Mouse (Mus musculus) G1E (cell line): ENCODE data around the gene Mgat3. TPM values are rescaled to one million over a fixed set of nuclear protein-coding genes. Genes with fewer than 3 reads are reported as not detected.

Experiments
- ATAC-seq: 2 replicates; pipeline ENCODE4 v1.8.0; 2016; ENCODE audit warnings: mild to moderate bottlenecking; ENCODE audit not compliant: insufficient number of reproducible peaks, poor library complexity, low FRiP score, severe bottlenecking; ENCODE audit errors: extremely low read depth
- DNase-seq: peaks from one replicate; pipeline ENCODE4 v3.0.0; 2012; ENCODE audit warnings: low spot score
- H3K27me3 ChIP-seq: 2 replicates; pipeline ENCODE4 v1.6.1; 2012; ENCODE audit warnings: mild to moderate bottlenecking, low read length, inconsistent platforms; ENCODE audit not compliant: insufficient read depth
- H3K36me3 ChIP-seq: replicated peaks from 2 replicates; pipeline ENCODE3; 2012; ENCODE audit warnings: mild to moderate bottlenecking, inconsistent platforms
- H3K4me1 ChIP-seq: 2 replicates; pipeline ENCODE4 v1.6.1; 2012; ENCODE audit warnings: low read depth, low read length, inconsistent platforms, mixed read lengths; ENCODE audit not compliant: insufficient read depth
- H3K4me3 ChIP-seq: 2 replicates; pipeline ENCODE4 v1.5.1; 2012; ENCODE audit warnings: low read depth, mild to moderate bottlenecking, inconsistent platforms, low read length, moderate library complexity, mixed read lengths
- H3K9me3 ChIP-seq: replicated peaks from 2 replicates; pipeline ENCODE4 v1.6.1; 2012; ENCODE audit warnings: inconsistent platforms
- CTCF ChIP-seq: IDR thresholded peaks from 2 replicates; pipeline ENCODE4 v1.5.1; 2012; ENCODE audit warnings: low read depth, low read length, inconsistent platforms, mixed read lengths
- GATA1 ChIP-seq: IDR thresholded peaks from 2 replicates; pipeline ENCODE4 v1.6.1; 2012; ENCODE audit warnings: borderline replicate concordance, low read length, inconsistent platforms, mixed read lengths
- GATA2 ChIP-seq: IDR thresholded peaks from 2 replicates; pipeline ENCODE4 v1.6.1; 2012; ENCODE audit warnings: low read depth, low read length, inconsistent platforms, borderline replicate concordance
- POLR2AphosphoS5 ChIP-seq: IDR thresholded peaks from 2 replicates; pipeline ENCODE4 v1.6.1; 2012; ENCODE audit warnings: low read depth, low read length, inconsistent platforms; ENCODE audit not compliant: insufficient replicate concordance
- TAL1 ChIP-seq: conservative IDR thresholded peaks from 2 replicates; pipeline ENCODE4 v1.6.1; 2012; ENCODE audit warnings: low read depth, low read length, inconsistent platforms, mixed read lengths
- polyA plus RNA-seq: library from polyadenylated mRNA; stranded (reverse); fragments of >175 nt; gene quantifications from 2 replicates; pipeline ENCODE4 v1.2.3, GENCODE M21; 2012
- total RNA-seq, 2 experiments: library from RNA; stranded (forward) in 1 of 2; stranded (reverse) in 1 of 2; fragments of 200-1000 nt in 1 of 2; fragments of >200 nt in 1 of 2; fragmentation: Nextera tagmentation in 1 of 2; gene quantifications; 2 replicates each; pipeline ENCODE4 v1.2.3; 2014 to 2017

Gene Mgat3
- total and polyA plus RNA-seq, 3 experiments: not detected

DNA sequence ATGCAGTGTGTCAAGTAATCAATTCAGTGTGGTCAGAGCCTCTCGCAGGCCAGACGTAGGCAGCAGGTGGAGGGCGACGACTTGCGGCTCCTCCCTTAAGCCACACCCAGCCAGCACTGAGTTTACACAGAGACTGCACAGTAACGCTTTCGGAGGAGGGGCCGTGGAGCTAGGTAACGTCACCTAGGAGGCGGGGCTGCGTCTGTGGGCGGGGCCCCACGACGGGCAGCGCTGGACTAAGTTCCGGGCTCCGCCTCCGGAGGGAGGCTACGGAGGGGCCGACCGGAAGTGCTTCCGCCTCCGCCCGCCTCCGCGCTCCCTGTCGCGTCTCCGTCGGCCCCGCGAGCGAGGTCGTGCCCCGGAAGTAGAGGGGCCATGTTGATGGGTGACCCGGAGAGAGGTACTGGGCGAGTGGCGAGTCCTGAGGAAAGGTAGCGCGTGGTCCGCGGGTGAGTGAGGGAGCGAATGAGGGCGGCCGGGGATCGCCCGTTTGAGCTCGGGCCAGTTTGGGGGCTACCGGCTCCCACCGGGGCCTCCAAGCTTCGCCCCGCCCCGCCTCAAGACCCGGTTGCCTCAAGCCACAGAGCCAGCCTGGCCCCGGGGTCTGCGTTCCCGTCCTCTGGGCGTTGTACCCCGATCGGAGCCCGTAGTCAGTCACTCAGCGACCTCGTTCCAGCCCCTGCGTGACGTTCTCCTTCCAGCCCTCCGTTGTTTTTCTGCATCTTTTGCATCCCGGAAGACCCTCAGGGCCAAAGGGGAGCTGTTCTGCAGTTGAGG lies 60.4 kb downstream of the Mgat3 start, which contains the start of gene Mief1:
Gene Mief1, plus strand, starts transcription at position 286 of the 777 bp plus-strand sequence.
- TF ChIP-seq GATA2 (no peak), GATA1 (no peak)
- peaks cover 13% of the 10 kb centered on the region for H3K27me3 ChIP-seq
- peaks cover 37% of the 10 kb centered on the region for H3K36me3 ChIP-seq
- peak; percentile 98 for ATAC-seq
- no peaks in the 10 kb centered on the region for H3K9me3 ChIP-seq
- peaks cover 41% of the 10 kb centered on the region for H3K4me1 ChIP-seq
- peak within 1 kb of the TSS; percentile 93 for H3K4me3 ChIP-seq
- DNase-seq: peak; percentile 92

DNA sequence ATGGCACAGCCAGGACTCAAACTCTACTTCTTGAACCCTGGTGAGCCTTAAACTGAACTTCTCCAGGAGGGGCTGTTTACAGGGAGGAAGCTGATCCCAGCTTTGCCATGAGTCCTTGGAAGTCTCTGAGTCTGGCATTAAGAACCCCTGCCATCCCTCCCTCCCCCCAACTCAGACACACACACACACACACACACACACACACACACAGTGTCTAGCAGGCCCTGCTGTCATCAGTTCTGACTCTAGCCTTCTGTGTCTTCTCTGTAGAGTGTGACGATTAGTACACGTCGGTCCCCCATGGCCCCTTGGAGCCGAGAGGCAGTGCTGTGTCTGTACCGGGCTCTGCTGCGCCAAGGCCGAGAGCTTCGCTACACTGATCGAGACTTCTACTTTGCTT lies 62.0 kb downstream of the Mgat3 start, which contains the start of gene AC140267.1:
Gene AC140267.1, plus strand, starts transcription at position 301 of the 400 bp plus-strand sequence.
- no peaks in the 10 kb centered on the region for H3K9me3 ChIP-seq
- no peak for DNase-seq
- no peaks in the 10 kb centered on the region for H3K27me3 ChIP-seq
- no peak for ATAC-seq
- peak within 1 kb of the TSS; percentile 93 for H3K4me3 ChIP-seq
- H3K4me1 ChIP-seq: peaks cover 48% of the 10 kb centered on the region
- peaks cover 46% of the 10 kb centered on the region for H3K36me3 ChIP-seq
- no peak for TF ChIP-seq CTCF
- no peak for TF ChIP-seq TAL1
- TF ChIP-seq GATA2: no peak
- TF ChIP-seq POLR2AphosphoS5: no peak

DNA sequence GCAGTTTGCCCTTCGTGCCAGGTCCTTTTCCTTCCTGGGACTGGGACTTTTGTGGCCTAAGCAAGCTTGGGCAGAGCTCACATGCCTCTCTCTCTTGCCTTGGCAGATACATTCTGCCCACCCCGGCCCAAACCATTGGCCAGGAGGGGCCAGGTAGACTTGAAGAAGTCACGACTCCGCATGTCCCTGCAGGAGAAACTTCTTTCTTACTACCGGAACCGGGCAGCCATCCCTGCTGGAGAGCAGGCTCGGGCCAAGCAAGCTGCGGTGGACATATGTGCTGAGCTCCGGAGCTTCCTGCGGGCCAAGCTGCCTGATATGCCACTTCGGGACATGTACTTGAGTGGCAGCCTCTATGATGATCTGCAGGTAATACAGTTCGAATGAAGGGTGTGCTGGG lies 74.6 kb downstream of the Mgat3 start:
- no peak for DNase-seq
- no peaks in the 10 kb centered on the region for H3K27me3 ChIP-seq
- no peak for ATAC-seq
- peaks cover 94% of the 10 kb centered on the region for H3K36me3 ChIP-seq
- TF ChIP-seq TAL1: no peak
- TF ChIP-seq POLR2AphosphoS5: no peak
- no peak for TF ChIP-seq GATA1
- no peak for TF ChIP-seq GATA2
- TF ChIP-seq CTCF: no peak
- no peaks in the 10 kb centered on the region for H3K9me3 ChIP-seq
- no peak overlapping the region for H3K4me3 ChIP-seq
- peaks cover 40% of the 10 kb centered on the region for H3K4me1 ChIP-seq

DNA sequence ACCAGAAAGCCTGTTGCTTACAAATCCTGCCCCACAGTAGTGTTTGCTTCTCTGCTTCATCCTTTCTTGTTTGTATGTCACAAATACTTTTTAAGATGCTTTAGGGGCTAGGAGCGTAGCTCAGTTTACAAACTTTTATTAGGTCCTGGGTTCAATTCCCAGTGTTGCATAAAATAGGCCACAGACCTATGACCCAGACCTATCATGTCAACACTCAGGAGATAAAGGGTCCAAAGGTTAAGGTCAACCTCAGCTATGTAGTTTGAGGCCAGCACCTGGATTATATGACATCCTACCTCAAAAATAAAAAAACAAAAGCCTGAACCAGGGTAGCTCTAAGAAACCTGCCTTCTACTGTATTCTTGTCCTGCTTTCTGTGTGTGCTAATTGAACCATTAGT lies 75.1 kb downstream of the Mgat3 start:
- Histone ChIP-seq H3K27me3 (no peaks in the 10 kb centered on the region), H3K9me3 (no peaks in the 10 kb centered on the region), H3K36me3 (peaks cover 94% of the 10 kb centered on the region), H3K4me1 (peaks cover 40% of the 10 kb centered on the region), H3K4me3 (no peak overlapping the region)
- TF ChIP-seq CTCF (no peak), GATA1 (no peak), POLR2AphosphoS5 (no peak), TAL1 (no peak), GATA2 (no peak)
- DNase-seq (no peak), ATAC-seq (no peak)

DNA sequence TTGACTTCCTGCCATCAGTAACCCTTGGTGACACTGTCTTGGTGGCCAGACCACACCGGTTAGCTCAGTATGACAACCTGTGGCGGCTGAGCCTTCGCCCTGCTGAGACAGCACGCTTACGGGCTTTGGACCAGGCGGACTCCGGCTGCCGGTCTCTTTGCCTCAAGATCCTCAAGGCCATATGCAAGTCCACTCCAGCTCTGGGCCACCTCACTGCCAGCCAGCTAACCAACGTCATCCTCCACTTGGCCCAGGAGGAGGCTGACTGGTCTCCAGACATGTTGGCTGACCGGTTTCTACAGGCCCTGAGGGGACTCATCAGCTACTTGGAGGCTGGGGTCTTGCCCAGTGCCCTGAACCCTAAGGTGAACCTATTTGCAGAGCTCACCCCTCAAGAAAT lies 76.2 kb downstream of the Mgat3 start:
- H3K4me3 ChIP-seq: peak overlapping the region; percentile 31; the same call in 1 of the 2 replicates
- ATAC-seq: no peak
- peaks cover 43% of the 10 kb centered on the region for H3K4me1 ChIP-seq

DNA sequence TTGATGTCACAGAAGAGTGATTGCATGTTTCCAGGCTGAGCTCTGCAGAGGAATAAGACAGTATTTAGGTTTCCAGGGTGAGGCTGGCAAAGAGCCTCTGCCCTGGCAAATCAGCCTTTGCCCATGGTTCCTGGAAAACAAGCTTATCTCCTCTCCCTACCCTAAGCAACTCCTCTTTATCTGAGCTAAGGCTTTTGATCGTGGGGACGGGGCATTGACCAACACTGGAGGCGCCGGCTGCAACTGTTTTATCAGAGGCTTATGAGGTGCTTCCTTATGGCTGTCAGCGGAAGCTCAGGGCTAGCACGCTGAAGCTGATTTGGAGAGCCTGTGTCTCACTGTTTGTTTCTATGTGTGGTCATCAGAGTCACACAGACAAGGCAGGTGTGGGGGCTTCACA lies 77.1 kb downstream of the Mgat3 start:
- ATAC-seq: 0 out of 2 replicates have a peak, but pooled peaks have one; percentile 15
- Histone ChIP-seq H3K27me3 (no peaks in the 10 kb centered on the region), H3K9me3 (peaks cover 12% of the 10 kb centered on the region), H3K36me3 (peaks cover 96% of the 10 kb centered on the region), H3K4me1 (peaks cover 50% of the 10 kb centered on the region), H3K4me3 (peak overlapping the region; percentile 5; the same call in 1 of the 2 replicates)
- no peak for DNase-seq
- TF ChIP-seq GATA1 (no peak), POLR2AphosphoS5 (no peak), TAL1 (no peak), CTCF (no peak), GATA2 (no peak)

More for the DNA sequence above, 76.2 kb downstream of the Mgat3 start:
- TF ChIP-seq POLR2AphosphoS5: no peak
- TF ChIP-seq GATA2: no peak
- no peak for TF ChIP-seq CTCF
- TF ChIP-seq GATA1: no peak
- no peak for TF ChIP-seq TAL1
- DNase-seq: no peak
- H3K36me3 ChIP-seq: peaks cover 94% of the 10 kb centered on the region
- peaks cover 3% of the 10 kb centered on the region for H3K9me3 ChIP-seq
- H3K27me3 ChIP-seq: no peaks in the 10 kb centered on the region
